Mouse (Mus musculus) gastrocnemius, adult 18-20 months (tissue): ENCODE measurements around the gene Zmym5. TPM values are rescaled to one million over a fixed set of nuclear protein-coding genes. Genes with fewer than 3 reads are reported as not detected.
"Not testable (repeated sequence)": the region's sequence is repeated elsewhere in the genome, so short reads cannot be mapped to it uniquely, and the experiment has no call there.

Source experiments
- DNase-seq: peaks from one replicate; pipeline ENCODE4 v3.0.0; 2021; ENCODE audit warnings: low spot score
- long read RNA-seq, 2 experiments: library from polyadenylated mRNA; stranded (forward); transcript quantifications; one replicate each; pipeline ENCODE4 v2.0.0; 2021
- total RNA-seq, 2 experiments: library from RNA; stranded (reverse); gene quantifications; 2 replicates each; pipeline ENCODE4 v1.2.3; 2021

Zmym5 gene
- total RNA-seq, result 10 to 100 TPM; 17.8 to 18.8 TPM
- long read RNA-seq, experiment 1, partial matches to known transcripts, result 0 of 10 reads
- long read RNA-seq, experiment 1, other reads (novel, unspliced or antisense), result 10 of 10 reads
- long read RNA-seq, experiment 2, full-length matches to known transcripts, result 2 of 9 reads
- long read RNA-seq, experiment 2, partial matches to known transcripts, result 0 of 9 reads
- long read RNA-seq, experiment 2, other reads (novel, unspliced or antisense), result 7 of 9 reads

- DNase-seq, result peak; percentile 75
These were observed at the start of gene Zmym5 for GRCm38 (mm10) chr14:56811701-56812339. Zmym5 (minus strand) TSS chr14:56811716.

- no peak for DNase-seq
These were observed 38.2 kb upstream of the Zmym5 start for GRCm38 (mm10) chr14:56849681-56850080.

- DNase-seq, result no peak
These were observed 36.8 kb upstream of the Zmym5 start for GRCm38 (mm10) chr14:56848322-56848721.

GRCm38 (mm10) chr14:56844507-56844906 lies 33.0 kb upstream of the Zmym5 start:
- no peak for DNase-seq

- no peak for DNase-seq
These were observed 32.5 kb upstream of the Zmym5 start for GRCm38 (mm10) chr14:56844033-56844432.

GRCm38 (mm10) chr14:56834576-56834975 lies 23.1 kb upstream of the Zmym5 start:
- DNase-seq, result not testable (repeated sequence)

GRCm38 (mm10) chr14:56833211-56833610 lies 21.7 kb upstream of the Zmym5 start:
- peak; percentile 14 for DNase-seq

GRCm38 (mm10) chr14:56832563-56833113 lies 21.1 kb upstream of the Zmym5 start:
- DNase-seq, result no peak

- DNase-seq, result no peak
These were observed 20.6 kb upstream of the Zmym5 start for GRCm38 (mm10) chr14:56832147-56832546.

- no peak for DNase-seq
These were observed 19.1 kb upstream of the Zmym5 start for GRCm38 (mm10) chr14:56830491-56831045.

- DNase-seq, result no peak
These were observed 13.0 kb upstream of the Zmym5 start for GRCm38 (mm10) chr14:56824562-56824961.

GRCm38 (mm10) chr14:56817616-56818015 lies 6.1 kb upstream of the Zmym5 start:
- DNase-seq, result no peak

GRCm38 (mm10) chr14:56817131-56817530 lies 5.6 kb upstream of the Zmym5 start:
- DNase-seq, result no peak

GRCm38 (mm10) chr14:56816541-56816940 lies 5.0 kb upstream of the Zmym5 start:
- no peak for DNase-seq

GRCm38 (mm10) chr14:56812520-56813036 lies 1.1 kb upstream of the Zmym5 start:
- DNase-seq, result peak; percentile 80

- DNase-seq, result peak; percentile 18
These were observed 480 bp downstream of the Zmym5 start for GRCm38 (mm10) chr14:56810781-56811690.

GRCm38 (mm10) chr14:56793243-56793642 lies 18.3 kb downstream of the Zmym5 start:
- peak; percentile 32 for DNase-seq

- no peak for DNase-seq
These were observed 26.9 kb downstream of the Zmym5 start for GRCm38 (mm10) chr14:56784575-56784974.

- no peak for DNase-seq
These were observed 32.6 kb downstream of the Zmym5 start for GRCm38 (mm10) chr14:56778933-56779300.

GRCm38 (mm10) chr14:56778200-56778932 lies 33.1 kb downstream of the Zmym5 start, which contains the start of gene Pspc1:
Pspc1 (minus strand) TSS chr14:56778316.
- peak; percentile 97 for DNase-seq
